Mouse (Mus musculus): ENCODE measurements around the gene Armh3.
"Not testable (repeated sequence)": the region's sequence is repeated elsewhere in the genome, so short reads cannot be mapped to it uniquely, and the experiment has no call there.

The Armh3 gene

DNA sequence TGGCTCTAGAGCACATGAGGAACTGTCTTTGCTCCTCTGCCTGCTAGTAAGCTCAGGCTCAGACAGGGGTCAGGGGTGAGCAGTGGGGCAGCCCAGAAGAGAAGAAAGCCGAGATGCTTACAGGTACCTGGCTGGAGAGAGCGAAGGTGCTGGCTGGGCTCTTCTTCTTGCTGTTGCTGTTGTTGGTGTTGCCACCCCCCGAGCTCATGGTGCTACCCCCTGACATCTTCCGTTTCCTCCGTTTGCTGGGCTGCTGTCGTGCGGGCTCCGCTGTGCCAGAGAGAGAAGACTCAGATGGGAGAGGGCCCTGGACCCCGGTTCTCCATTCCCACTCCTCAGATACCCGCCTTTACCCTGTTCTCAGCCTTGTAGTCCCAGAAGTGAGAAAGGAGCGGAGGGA lies 35.6 kb upstream of the Armh3 start:
- DNase-seq (ENCODE audit: low spot score): no peak

DNA sequence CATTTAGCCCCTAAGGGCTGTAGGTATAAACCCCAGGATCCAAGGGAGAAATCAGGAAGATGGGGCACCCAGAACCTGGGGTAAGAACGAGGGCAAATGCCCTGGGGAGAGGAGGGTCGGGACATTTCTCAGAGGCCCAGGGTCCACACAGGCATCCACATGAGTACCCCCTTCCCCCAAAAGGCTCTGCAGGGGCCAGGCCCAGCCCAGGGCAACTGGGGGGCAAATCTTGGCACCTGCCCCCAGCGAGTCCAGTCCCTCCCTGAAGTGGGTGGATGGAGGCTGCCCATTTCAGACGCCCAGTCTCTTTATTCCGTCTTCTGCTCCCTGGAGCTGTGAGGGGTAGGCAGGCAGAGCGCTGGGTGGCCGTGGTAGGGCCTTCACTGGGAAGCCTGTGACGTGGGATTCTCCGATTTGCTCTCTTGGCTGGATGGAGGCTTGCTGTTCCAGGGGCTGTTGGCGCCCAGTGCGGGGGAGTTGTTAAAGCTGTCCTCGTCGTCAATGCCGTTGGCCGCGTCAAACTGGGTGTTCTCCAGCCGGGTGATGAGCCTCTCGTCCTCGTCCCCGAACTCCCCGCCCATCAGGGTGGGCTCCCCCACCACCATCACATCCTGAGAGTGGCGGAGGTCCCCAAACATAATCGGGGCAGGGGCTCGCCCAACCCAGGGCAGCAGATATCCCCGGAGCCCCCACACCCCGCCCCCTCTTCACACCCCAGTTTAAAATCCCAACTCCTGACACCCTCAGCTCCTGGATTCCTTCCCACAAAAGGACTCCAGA lies 34.6 kb upstream of the Armh3 start:
- no peak for DNase-seq (ENCODE audit: low spot score)

DNA sequence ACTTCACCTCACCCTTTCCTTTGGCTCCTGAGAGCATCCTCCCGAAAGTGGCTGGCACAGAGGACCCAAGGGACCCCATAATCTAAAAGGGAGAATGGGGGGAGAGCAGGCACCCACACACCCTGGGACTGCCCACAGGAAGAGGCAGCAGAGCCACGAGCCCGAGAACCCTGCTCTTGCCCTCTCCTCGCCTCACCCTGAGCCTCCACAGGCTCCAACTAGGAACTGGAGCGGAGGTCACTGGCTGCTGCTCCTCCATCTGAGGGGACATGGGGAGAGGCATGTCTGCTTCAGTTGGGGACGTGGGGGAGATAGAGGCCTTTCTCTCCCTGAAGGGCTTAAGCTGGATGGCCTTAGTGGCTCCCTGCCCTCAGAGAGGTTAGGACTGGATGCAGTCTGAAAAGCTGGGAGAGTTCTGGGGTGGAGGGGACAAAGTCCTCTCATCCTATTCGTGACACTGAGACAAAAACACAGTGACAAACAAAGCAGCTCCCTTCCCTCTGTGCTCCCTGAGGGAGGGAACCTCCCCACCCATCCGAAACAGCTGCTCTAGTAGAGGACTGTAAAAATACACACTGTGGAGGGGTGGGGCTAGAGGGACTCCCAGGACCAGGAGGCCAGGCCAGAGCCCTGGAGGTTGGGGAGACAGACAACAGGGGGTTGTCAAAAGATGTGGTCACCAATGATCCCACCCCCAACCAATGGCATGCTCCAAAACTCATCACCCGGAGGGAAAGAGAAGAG lies 33.6 kb upstream of the Armh3 start:
- no peak for DNase-seq (ENCODE audit: low spot score)

GRCm38 (mm10) chr19:46030196-46030983 lies 32.1 kb upstream of the Armh3 start:
- no peak for DNase-seq (ENCODE audit: low spot score)

GRCm38 (mm10) chr19:46029652-46030051 lies 31.4 kb upstream of the Armh3 start:
- DNase-seq (ENCODE audit: low spot score): no peak

GRCm38 (mm10) chr19:46028747-46029320 lies 30.5 kb upstream of the Armh3 start:
- no peak for DNase-seq (ENCODE audit: low spot score)

- no peak for DNase-seq (ENCODE audit: low spot score)
These were observed 28.3 kb upstream of the Armh3 start for GRCm38 (mm10) chr19:46026567-46026966.

DNA sequence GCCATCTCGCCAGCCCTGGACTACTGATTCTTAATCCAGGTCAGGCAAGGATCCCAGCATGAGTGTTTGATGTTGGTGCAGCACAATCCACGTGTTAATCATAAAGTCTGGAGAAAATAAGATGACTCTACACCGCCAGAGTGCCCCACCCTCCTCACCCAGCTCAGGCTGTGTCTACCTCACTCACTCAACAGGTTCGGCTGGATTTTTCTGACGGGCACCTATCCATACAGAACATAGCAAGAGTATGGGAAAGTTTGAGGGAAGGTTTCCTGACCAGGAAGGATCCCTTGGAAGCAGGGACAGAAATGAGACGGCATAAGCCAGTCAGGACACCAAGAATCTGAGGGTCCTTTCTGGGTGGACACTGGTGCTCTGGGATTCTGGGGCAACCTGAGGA lies 26.7 kb upstream of the Armh3 start:
- DNase-seq (ENCODE audit: low spot score): peak; percentile 45

GRCm38 (mm10) chr19:46016023-46016422 lies 17.7 kb upstream of the Armh3 start:
- no peak for DNase-seq (ENCODE audit: low spot score)

GRCm38 (mm10) chr19:46014572-46015178 lies 16.4 kb upstream of the Armh3 start:
- peak; percentile 93 for DNase-seq (ENCODE audit: low spot score)

- no peak for DNase-seq (ENCODE audit: low spot score)
These were observed 7.4 kb upstream of the Armh3 start for GRCm38 (mm10) chr19:46005680-46006079.

DNA sequence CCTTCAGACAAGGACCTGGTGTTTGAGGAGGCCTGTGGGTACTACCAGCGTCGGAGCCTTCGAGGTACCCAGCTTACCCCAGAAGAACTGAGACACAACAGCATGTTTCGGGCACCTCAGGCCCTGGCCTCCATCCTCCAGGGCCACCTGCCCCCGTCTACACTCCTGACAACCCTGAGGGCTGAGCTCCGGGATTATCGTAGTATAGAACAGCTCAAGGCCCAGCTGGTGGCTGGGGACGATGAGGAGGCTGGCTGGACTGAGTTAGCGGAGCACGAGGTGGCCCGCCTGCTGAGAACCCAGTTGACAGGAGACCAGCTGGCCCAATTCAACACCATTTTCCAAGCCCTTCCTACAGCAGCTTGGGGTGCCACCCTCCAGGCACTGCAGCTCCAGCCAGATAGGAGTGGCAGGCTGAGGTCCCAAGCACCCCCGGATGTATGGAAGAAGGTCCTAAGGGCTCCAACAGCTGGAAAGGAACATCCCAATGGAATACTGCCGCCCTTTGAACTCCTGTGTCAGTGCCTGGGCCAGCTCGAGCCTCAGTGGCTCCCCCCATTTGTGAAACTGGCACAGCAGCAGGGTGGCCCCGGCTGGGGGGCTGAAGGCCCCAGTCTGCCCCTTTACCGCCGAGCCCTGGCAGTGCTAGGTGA lies 6.7 kb upstream of the Armh3 start:
- DNase-seq (ENCODE audit: low spot score): no peak

- peak; percentile 93 for DNase-seq (ENCODE audit: low spot score)
These were observed 5.3 kb upstream of the Armh3 start, which contains the start of gene Hps6 for GRCm38 (mm10) chr19:46003371-46004226. TSS of gene Hps6 (plus strand) at chr19:46003508.

- DNase-seq (ENCODE audit: low spot score): peak; percentile 12
These were observed 4.0 kb upstream of the Armh3 start for GRCm38 (mm10) chr19:46002279-46002678.

DNA sequence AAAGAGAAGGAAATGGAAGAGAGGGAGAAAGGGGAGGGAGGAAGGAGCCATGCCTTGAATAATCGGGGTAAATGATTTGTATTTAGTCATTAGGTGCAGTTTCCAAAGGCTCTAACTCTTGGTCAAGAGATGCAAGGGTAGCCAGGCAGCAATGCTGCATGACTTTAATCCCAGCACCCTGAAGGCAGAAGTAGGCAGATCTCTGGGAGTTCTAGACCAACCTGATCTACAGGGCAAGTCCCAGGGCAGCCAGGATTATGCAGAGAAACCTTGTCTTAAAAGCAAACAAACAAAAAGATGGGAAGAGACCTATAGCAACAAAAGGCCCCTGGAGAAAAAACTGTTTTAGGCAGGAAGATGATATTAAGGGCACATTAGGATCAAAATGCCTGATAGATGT lies 1.1 kb upstream of the Armh3 start:
- no peak for DNase-seq (ENCODE audit: low spot score)

GRCm38 (mm10) chr19:45998694-45999217 lies 468 bp upstream of the Armh3 start:
- no peak for DNase-seq (ENCODE audit: low spot score)

DNA sequence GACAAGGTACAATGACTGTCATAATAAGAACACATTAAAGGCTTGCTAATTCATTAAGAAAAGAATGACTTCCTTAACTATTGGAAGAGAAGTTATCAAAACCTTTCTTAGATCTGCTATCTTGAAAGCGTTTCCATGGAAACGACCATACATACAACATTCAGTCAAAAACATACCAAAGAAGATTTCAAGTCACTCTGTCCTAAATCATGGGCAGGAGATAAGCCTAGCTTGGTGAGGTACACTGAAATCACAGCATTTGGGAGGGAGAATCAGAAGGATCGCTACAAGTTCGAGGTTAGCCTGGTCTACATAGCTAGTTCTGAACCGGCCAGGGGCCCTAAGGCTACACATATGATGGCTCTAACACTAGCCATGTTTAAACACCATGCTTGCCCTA lies 923 bp downstream of the Armh3 start:
- no peak for DNase-seq (ENCODE audit: low spot score)

DNA sequence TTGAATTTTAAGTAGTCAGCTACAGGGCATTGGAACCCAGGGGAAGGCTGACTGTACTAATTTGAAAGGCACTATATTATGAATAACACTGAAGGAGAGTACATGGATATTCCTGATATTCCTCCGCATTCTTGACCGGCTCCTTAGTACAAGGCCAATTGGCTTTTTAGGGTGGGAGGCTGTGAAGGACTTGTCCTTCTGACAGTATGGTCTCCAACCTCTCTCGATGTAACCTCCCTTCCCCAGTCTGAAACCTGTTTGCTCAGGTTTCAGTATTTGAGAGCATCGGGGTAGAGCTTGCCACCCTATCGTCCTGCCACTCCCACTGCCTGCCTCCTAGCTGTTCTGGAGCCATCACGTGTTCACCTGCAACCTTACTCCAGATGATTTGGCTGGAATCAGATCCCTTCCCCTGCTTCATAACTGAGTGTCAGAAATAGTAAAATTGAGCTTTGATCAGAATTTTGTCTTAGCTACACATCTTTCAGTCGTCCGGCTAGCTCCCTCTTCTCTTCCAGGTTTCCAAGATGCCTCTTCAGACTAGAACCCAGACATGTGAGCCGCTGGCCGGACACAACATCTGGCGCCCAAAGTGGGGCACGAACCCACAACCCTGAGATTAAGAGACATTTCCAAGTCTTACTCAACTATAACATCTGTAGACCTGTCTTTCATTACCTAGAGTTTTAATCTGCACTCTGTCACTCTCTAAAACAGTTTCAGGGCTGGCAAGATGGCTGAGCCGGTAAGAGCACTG lies 4.1 kb downstream of the Armh3 start:
- DNase-seq (ENCODE audit: low spot score): no peak

DNA sequence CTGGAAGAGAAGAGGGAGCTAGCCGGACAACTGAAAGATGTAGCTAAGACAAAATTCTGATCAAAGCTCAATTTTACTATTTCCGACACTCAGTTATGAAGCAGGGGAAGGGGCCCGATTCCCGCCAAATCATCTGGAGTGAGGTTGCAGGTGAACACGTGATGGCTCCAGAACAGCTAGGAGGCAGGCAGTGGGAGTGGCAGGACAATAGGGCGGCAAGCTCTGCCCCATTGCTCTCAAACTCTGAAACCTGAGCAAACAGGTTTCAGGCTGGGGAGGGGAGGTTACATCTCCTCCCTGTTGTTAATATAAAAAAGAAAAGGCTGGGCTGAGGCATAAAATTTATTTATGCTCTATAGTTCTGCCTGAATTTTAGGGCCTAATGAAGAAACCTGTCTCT lies 4.8 kb downstream of the Armh3 start:
- DNase-seq (ENCODE audit: low spot score): not testable (repeated sequence)
